Mouse (Mus musculus): ENCODE results near the gene Pnpla6. TPM values are rescaled to one million over a fixed set of nuclear protein-coding genes. Genes with fewer than 3 reads are reported as not detected.

Pnpla6 gene
- polyA plus RNA-seq, 1 experiment from 2014 or later, result 20.7 TPM

- peak; percentile 81 for DNase-seq (ENCODE audit: low spot score)
- Histone ChIP-seq H3K27me3 (replicated peaks; ENCODE audit: low read depth, poor library complexity, severe bottlenecking) (peaks cover 35% of the 10 kb centered on the region), H3K27ac (replicated peaks) (peak overlapping the region; percentile 79), H3K36me3 (replicated peaks) (no peaks in the 10 kb centered on the region), H3K4me1 (peaks cover 7% of the 10 kb centered on the region), H3K4me3 (peak overlapping the region; percentile 77), H3K9me3 (no peaks in the 10 kb centered on the region)
- WGBS, result under 1% methylated on average over 77 of the region's 77 CpGs
Measured at GRCm38 (mm10) chr8:3587391-3588257, 72.4 kb downstream of the Pnpla6 start.

- Histone ChIP-seq H3K9me3 (no peaks in the 10 kb centered on the region), H3K36me3 (replicated peaks) (no peaks in the 10 kb centered on the region), H3K27ac (replicated peaks) (peak overlapping the region; percentile 79), H3K4me3 (peak overlapping the region; percentile 77), H3K27me3 (replicated peaks; ENCODE audit: low read depth, poor library complexity, severe bottlenecking) (peaks cover 35% of the 10 kb centered on the region), H3K4me1 (peaks cover 7% of the 10 kb centered on the region)
- DNase-seq (ENCODE audit: low spot score), result peak; percentile 39
- 7% methylated on average over 11 of the region's 11 CpGs for WGBS
Measured at GRCm38 (mm10) chr8:3588258-3588633, 73.1 kb downstream of the Pnpla6 start.

GRCm38 (mm10) chr8:3593470-3593869 lies 78.3 kb downstream of the Pnpla6 start:
- WGBS, result 73% methylated on average over 3 of the region's 3 CpGs
- no peak for DNase-seq (ENCODE audit: low spot score)
- Histone ChIP-seq H3K4me3 (no peak overlapping the region), H3K27me3 (replicated peaks; ENCODE audit: low read depth, poor library complexity, severe bottlenecking) (peaks cover 6% of the 10 kb centered on the region), H3K9me3 (no peaks in the 10 kb centered on the region), H3K36me3 (replicated peaks) (peaks cover 7% of the 10 kb centered on the region), H3K4me1 (peaks cover 5% of the 10 kb centered on the region), H3K27ac (replicated peaks) (no peak overlapping the region)

Other genes starting within 250 kb of the Pnpla6 start
- 24.3 and 26.1 TPM in 2 replicates for gene Insr, start 235.8 kb upstream of the Pnpla6 start, polyA plus RNA-seq (2016; fragmentation: Nextera tagmentation; extraction: Ambion mirVana)
- 0.14 TPM in 1 of 2 replicates, not detected in the other for gene A430078G23Rik, start 162.0 kb upstream of the Pnpla6 start, polyA plus RNA-seq (2016; fragmentation: Nextera tagmentation; extraction: Ambion mirVana)
- gene Arhgef18, start 122.4 kb upstream of the Pnpla6 start, polyA plus RNA-seq (2016; fragmentation: Nextera tagmentation; extraction: Ambion mirVana), result 9.5 and 9.6 TPM in 2 replicates
- 4.1 and 4.8 TPM in 2 replicates for gene Pex11g, start 47.7 kb upstream of the Pnpla6 start, polyA plus RNA-seq (2016; fragmentation: Nextera tagmentation; extraction: Ambion mirVana)
- 0.10 TPM in 1 of 2 replicates, not detected in the other for gene Tex45, start 44.5 kb upstream of the Pnpla6 start, polyA plus RNA-seq (2016; fragmentation: Nextera tagmentation; extraction: Ambion mirVana)
- 68.4 and 70.8 TPM in 2 replicates for gene Zfp358, start 22.2 kb upstream of the Pnpla6 start, polyA plus RNA-seq (2016; fragmentation: Nextera tagmentation; extraction: Ambion mirVana)
- 63.2 and 65.0 TPM in 2 replicates for gene Mcoln1, start 14.9 kb upstream of the Pnpla6 start, polyA plus RNA-seq (2016; fragmentation: Nextera tagmentation; extraction: Ambion mirVana)
- gene C330021F23Rik, start 52.6 kb downstream of the Pnpla6 start, polyA plus RNA-seq (2016; fragmentation: Nextera tagmentation; extraction: Ambion mirVana), result 6.8 and 7.1 TPM in 2 replicates
- 9.5 and 10.9 TPM in 2 replicates for gene Camsap3, start 71.9 kb downstream of the Pnpla6 start, polyA plus RNA-seq (2016; fragmentation: Nextera tagmentation; extraction: Ambion mirVana)
- 75.5 and 77.6 TPM in 2 replicates for gene Xab2, start 105.9 kb downstream of the Pnpla6 start, polyA plus RNA-seq (2016; fragmentation: Nextera tagmentation; extraction: Ambion mirVana)
- 85.2 and 88.9 TPM in 2 replicates for gene Pet100, start 106.2 kb downstream of the Pnpla6 start, polyA plus RNA-seq (2016; fragmentation: Nextera tagmentation; extraction: Ambion mirVana)
- 1.1 and 1.7 TPM in 2 replicates for gene Pcp2, start 110.2 kb downstream of the Pnpla6 start, polyA plus RNA-seq (2016; fragmentation: Nextera tagmentation; extraction: Ambion mirVana)
- gene Stxbp2, start 115.6 kb downstream of the Pnpla6 start, polyA plus RNA-seq (2016; fragmentation: Nextera tagmentation; extraction: Ambion mirVana), result 41.9 and 42.0 TPM in 2 replicates
- 0.24 and 0.39 TPM in 2 replicates for gene Retn, start 140.4 kb downstream of the Pnpla6 start, polyA plus RNA-seq (2016; fragmentation: Nextera tagmentation; extraction: Ambion mirVana)
- gene Mcemp1, start 150.4 kb downstream of the Pnpla6 start, polyA plus RNA-seq (2016; fragmentation: Nextera tagmentation; extraction: Ambion mirVana), result 0.12 TPM in 1 of 2 replicates, not detected in the other
- 7.3 and 8.2 TPM in 2 replicates for gene Fcor, start 157.0 kb downstream of the Pnpla6 start, polyA plus RNA-seq (2016; fragmentation: Nextera tagmentation; extraction: Ambion mirVana)
- gene Trappc5, start 160.9 kb downstream of the Pnpla6 start, polyA plus RNA-seq (2016; fragmentation: Nextera tagmentation; extraction: Ambion mirVana), result 44.6 and 46.8 TPM in 2 replicates
- gene Fcer2a, start 178.8 kb downstream of the Pnpla6 start, polyA plus RNA-seq (2016; fragmentation: Nextera tagmentation; extraction: Ambion mirVana), result 0.32 and 0.36 TPM in 2 replicates
- gene Clec4g, start 205.3 kb downstream of the Pnpla6 start, polyA plus RNA-seq (2016; fragmentation: Nextera tagmentation; extraction: Ambion mirVana), result 0.16 and 0.20 TPM in 2 replicates
- gene Cd209a, start 233.6 kb downstream of the Pnpla6 start, polyA plus RNA-seq (2016; fragmentation: Nextera tagmentation; extraction: Ambion mirVana), result not detected in 2 replicates